Mouse (Mus musculus): ENCODE results near the gene Aph1b. TPM values are rescaled to one million over a fixed set of nuclear protein-coding genes. Genes with fewer than 3 reads are reported as not detected.

Gene Aph1b
- polyA plus RNA-seq, 1 experiment: 12.3 TPM

GRCm38 (mm10) chr9:66727333-66727732 lies 68.0 kb downstream of the Aph1b start:
- no peak overlapping the region for H3K27ac ChIP-seq (ENCODE audit: insufficient read depth, low read length)
- TF ChIP-seq POLR2A (IDR thresholded peaks at IDR 0.05; ENCODE audit: extremely low read depth, insufficient read depth, low read length) (no peak), CTCF (IDR thresholded peaks at IDR 0.05; ENCODE audit: extremely low read depth, insufficient read depth, low read length) (no peak)
- no peak overlapping the region for H3K4me3 ChIP-seq (ENCODE audit: insufficient read depth, low read length)
- peaks cover 4% of the 10 kb centered on the region; the same call in 1 of the 2 replicates for H3K4me1 ChIP-seq (ENCODE audit: control insufficient read depth, insufficient read depth, low read length)

DNA sequence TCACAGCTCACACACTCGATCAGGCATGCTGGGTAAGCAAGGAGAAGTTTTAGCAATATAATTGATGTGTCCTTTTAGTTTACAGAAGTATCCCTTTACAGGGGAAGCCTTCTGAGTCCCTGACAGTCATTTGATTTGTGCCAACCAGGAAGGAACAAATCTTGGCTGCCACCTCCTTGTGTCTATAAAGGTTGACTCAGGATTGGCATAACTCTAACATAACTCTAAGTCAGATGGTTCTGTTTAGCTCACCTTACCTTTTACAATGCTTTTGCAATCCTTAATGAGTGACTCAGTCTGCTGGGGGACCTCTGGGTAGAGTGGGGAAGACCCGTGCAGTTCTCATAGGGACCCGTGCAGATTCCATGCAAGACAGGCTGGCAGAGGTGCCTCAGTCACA lies 69.7 kb downstream of the Aph1b start:
- Histone ChIP-seq H3K27ac (ENCODE audit: insufficient read depth, low read length) (no peak overlapping the region), H3K4me3 (ENCODE audit: insufficient read depth, low read length) (no peak overlapping the region), H3K4me1 (ENCODE audit: control insufficient read depth, insufficient read depth, low read length) (peaks cover 8% of the 10 kb centered on the region; the same call in 1 of the 2 replicates)
- no peak for TF ChIP-seq POLR2A (IDR thresholded peaks at IDR 0.05; ENCODE audit: extremely low read depth, insufficient read depth, low read length)
- TF ChIP-seq CTCF (IDR thresholded peaks at IDR 0.05; ENCODE audit: extremely low read depth, insufficient read depth, low read length): no peak

Other genes starting within 250 kb of the Aph1b start
- 26.7 and 30.6 TPM in 2 replicates for gene Usp3, start 202.3 kb downstream of the Aph1b start, polyA plus RNA-seq (2012; rRNA removed)
- 6.0 and 6.5 TPM in 2 replicates for gene Car12, start 81.8 kb downstream of the Aph1b start, polyA plus RNA-seq (2012; rRNA removed)
- 0.23 and 0.40 TPM in 2 replicates for gene Gm10647, start 1.5 kb upstream of the Aph1b start, polyA plus RNA-seq (2012; rRNA removed)
- 5.3 and 5.5 TPM in 2 replicates for gene Aph1c, start 39.2 kb upstream of the Aph1b start, polyA plus RNA-seq (2012; rRNA removed)
- gene Rab8b, start 124.2 kb upstream of the Aph1b start, polyA plus RNA-seq (2012; rRNA removed): 17.4 and 17.9 TPM in 2 replicates
- gene Rps27l, start 150.6 kb upstream of the Aph1b start, polyA plus RNA-seq (2012; rRNA removed): 43.3 and 54.1 TPM in 2 replicates
- 18.2 and 18.5 TPM in 2 replicates for gene Lactb, start 180.0 kb upstream of the Aph1b start, polyA plus RNA-seq (2012; rRNA removed)

All from cortical plate, adult 2 months (tissue).